Mouse (Mus musculus) embryonic facial prominence, embryonic 14.5 days (tissue): ENCODE data around the gene Alox5. TPM values are rescaled to one million over a fixed set of nuclear protein-coding genes. Genes with fewer than 3 reads are reported as not detected.

ENCODE experiments used
- ATAC-seq: fragments of 200-750 bp; cut with Nextera tagmentation; 2 replicates; pipeline ENCODE4 v1.8.0; 2017; ENCODE audit warnings: low read depth, moderate number of reproducible peaks, moderate TSS enrichment
- DNase-seq: peaks from one replicate; pipeline ENCODE4 v3.0.0-alpha.2; 2015; ENCODE audit warnings: low spot score
- H3K27ac ChIP-seq: fragments of 300-500 bp; sonication (generic); replicated peaks from 2 replicates; pipeline ENCODE4 v1.5.1; 2014; ENCODE audit warnings: low read depth, mild to moderate bottlenecking, low read length, moderate library complexity
- H3K27me3 ChIP-seq: fragments of 300-500 bp; sonication (generic); replicated peaks from 2 replicates; pipeline ENCODE4 v1.6.1; 2014; ENCODE audit warnings: low read length; ENCODE audit not compliant: control insufficient read depth, insufficient read depth
- H3K36me3 ChIP-seq: fragments of 300-500 bp; sonication (generic); 2 replicates; pipeline ENCODE4 v1.6.1; 2014; ENCODE audit warnings: low read length, mixed read lengths; ENCODE audit not compliant: control insufficient read depth, insufficient read depth
- H3K4me1 ChIP-seq: fragments of 300-500 bp; sonication (generic); 2 replicates; pipeline ENCODE4 v1.6.1; 2014; ENCODE audit warnings: antibody characterized with exemption, low read length; ENCODE audit not compliant: control insufficient read depth, insufficient read depth
- H3K4me2 ChIP-seq: fragments of 300-500 bp; sonication (generic); 2 replicates; pipeline ENCODE4 v1.6.1; 2014; ENCODE audit warnings: low read depth, mild to moderate bottlenecking, low read length, moderate library complexity, mixed read lengths
- H3K4me3 ChIP-seq: fragments of 300-500 bp; sonication (generic); 2 replicates; pipeline ENCODE4 v1.5.1; 2014; ENCODE audit warnings: low read depth, mild to moderate bottlenecking, low read length
- H3K9ac ChIP-seq: fragments of 300-500 bp; sonication (generic); 2 replicates; pipeline ENCODE4 v1.6.1; 2014; ENCODE audit warnings: low read depth, mild to moderate bottlenecking, low read length, moderate library complexity, mixed read lengths
- H3K9me3 ChIP-seq: fragments of 300-500 bp; sonication (generic); 2 replicates; pipeline ENCODE4 v1.6.1; 2016; ENCODE audit warnings: low read length; ENCODE audit not compliant: control insufficient read depth
- whole genome bisulfite sequencing: fragments of 180-500 bp; shearing (Covaris S2); extraction: QIAGEN DNeasy Blood & Tissue Kit; methylation state at CpG from one replicate; pipeline ENCODE4 v1.1.7; 2014; 5-methylcytosine and 5-hydroxymethylcytosine counted together
- polyA plus RNA-seq: library from polyadenylated mRNA; unstranded; fragments of >200 nt; fragmentation: Nextera tagmentation; extraction: Ambion mirVana; gene quantifications from 2 replicates; pipeline ENCODE4 v1.2.1, GENCODE M21; 2014

Gene Alox5
- polyA plus RNA-seq, 1 experiment from 2014 or later, result 2.0 TPM

- Histone ChIP-seq H3K4me3 (no peak overlapping the region), H3K9me3 (peaks cover 3% of the 10 kb centered on the region; the same call in 1 of the 2 replicates), H3K27ac (no peak overlapping the region), H3K27me3 (no peaks in the 10 kb centered on the region), H3K4me2 (no peak overlapping the region), H3K4me1 (no peaks in the 10 kb centered on the region), H3K36me3 (no peaks in the 10 kb centered on the region), H3K9ac (no peak overlapping the region)
- DNase-seq (no peak), ATAC-seq (no peak)
- WGBS, result 78% methylated on average over 3 of the region's 3 CpGs
Observed at GRCm38 (mm10) chr6:116427552-116427951, 33.4 kb downstream of the Alox5 start.

- Histone ChIP-seq H3K4me1 (no peaks in the 10 kb centered on the region), H3K4me2 (no peak overlapping the region), H3K4me3 (no peak overlapping the region), H3K9ac (no peak overlapping the region), H3K9me3 (no peaks in the 10 kb centered on the region), H3K36me3 (no peaks in the 10 kb centered on the region), H3K27me3 (no peaks in the 10 kb centered on the region), H3K27ac (no peak overlapping the region)
- ATAC-seq, result no peak
- DNase-seq, result no peak
- WGBS, result 64% methylated on average over 2 of the region's 2 CpGs
Observed at GRCm38 (mm10) chr6:116423664-116424063, 37.3 kb downstream of the Alox5 start.

GRCm38 (mm10) chr6:116422991-116423390 is 38.0 kb downstream of the Alox5 start:
- no peak overlapping the region for H3K4me3 ChIP-seq
- H3K9ac ChIP-seq, result no peak overlapping the region
- H3K27me3 ChIP-seq, result no peaks in the 10 kb centered on the region
- no peak overlapping the region for H3K4me2 ChIP-seq
- H3K36me3 ChIP-seq, result no peaks in the 10 kb centered on the region
- H3K9me3 ChIP-seq, result no peaks in the 10 kb centered on the region
- H3K4me1 ChIP-seq, result no peaks in the 10 kb centered on the region
- no peak overlapping the region for H3K27ac ChIP-seq
- 88% methylated on average over 7 of the region's 7 CpGs for WGBS
- no peak for ATAC-seq
- no peak for DNase-seq

GRCm38 (mm10) chr6:116420271-116420670 is 40.7 kb downstream of the Alox5 start:
- no peak overlapping the region; the same call in 1 of the 2 replicates for H3K9ac ChIP-seq
- ATAC-seq, result no peak
- H3K4me1 ChIP-seq, result no peaks in the 10 kb centered on the region
- H3K27me3 ChIP-seq, result no peaks in the 10 kb centered on the region
- WGBS, result 82% methylated on average over 10 of the region's 10 CpGs
- DNase-seq, result no peak
- H3K4me3 ChIP-seq, result no peak overlapping the region
- H3K27ac ChIP-seq, result no peak overlapping the region
- no peak overlapping the region for H3K4me2 ChIP-seq
- H3K9me3 ChIP-seq, result no peaks in the 10 kb centered on the region
- H3K36me3 ChIP-seq, result no peaks in the 10 kb centered on the region

- Histone ChIP-seq H3K9me3 (no peaks in the 10 kb centered on the region), H3K4me2 (no peak overlapping the region), H3K4me1 (no peaks in the 10 kb centered on the region), H3K36me3 (no peaks in the 10 kb centered on the region), H3K27me3 (no peaks in the 10 kb centered on the region), H3K4me3 (no peak overlapping the region), H3K27ac (no peak overlapping the region), H3K9ac (no peak overlapping the region; the same call in 1 of the 2 replicates)
- DNase-seq (no peak), ATAC-seq (no peak)
- 66% methylated on average over 6 of the region's 6 CpGs for WGBS
Observed at GRCm38 (mm10) chr6:116419699-116420098, 41.3 kb downstream of the Alox5 start.

- Histone ChIP-seq H3K4me3 (no peak overlapping the region), H3K27me3 (no peaks in the 10 kb centered on the region), H3K27ac (no peak overlapping the region), H3K36me3 (no peaks in the 10 kb centered on the region), H3K9ac (no peak overlapping the region), H3K4me2 (no peak overlapping the region), H3K4me1 (no peaks in the 10 kb centered on the region), H3K9me3 (no peaks in the 10 kb centered on the region)
- peak; percentile 34; the same call in 1 of the 2 replicates for ATAC-seq
- DNase-seq, result no peak
- WGBS, result 80% methylated on average over 1 of the region's 1 CpGs
Observed at GRCm38 (mm10) chr6:116418487-116418886, 42.5 kb downstream of the Alox5 start.

GRCm38 (mm10) chr6:116417518-116418315 is 43.3 kb downstream of the Alox5 start:
- Histone ChIP-seq H3K9ac (no peak overlapping the region), H3K27me3 (no peaks in the 10 kb centered on the region), H3K9me3 (no peaks in the 10 kb centered on the region), H3K4me2 (no peak overlapping the region), H3K27ac (no peak overlapping the region), H3K36me3 (no peaks in the 10 kb centered on the region), H3K4me3 (no peak overlapping the region), H3K4me1 (no peaks in the 10 kb centered on the region)
- 60% methylated on average over 6 of the region's 6 CpGs for WGBS
- DNase-seq, result no peak
- no peak for ATAC-seq

GRCm38 (mm10) chr6:116416000-116416552 is 44.9 kb downstream of the Alox5 start:
- no peak for DNase-seq
- Histone ChIP-seq H3K4me3 (no peak overlapping the region), H3K27me3 (no peaks in the 10 kb centered on the region), H3K36me3 (no peaks in the 10 kb centered on the region), H3K27ac (no peak overlapping the region), H3K9me3 (no peaks in the 10 kb centered on the region), H3K4me1 (no peaks in the 10 kb centered on the region), H3K4me2 (no peak overlapping the region), H3K9ac (no peak overlapping the region)
- WGBS, result 86% methylated on average over 6 of the region's 6 CpGs
- ATAC-seq, result no peak
